Mouse (Mus musculus): Measurements from ENCODE around the gene Cacna1d.
A peak's percentile ranks its signal among the peaks of the same experiment; 100 is the strongest.

Gene Cacna1d

GRCm38 (mm10) chr14:30326226-30326625, 165.0 kb downstream of the Cacna1d start:
- DNase-seq: no peak

- DNase-seq: no peak
These were observed 166.3 kb downstream of the Cacna1d start for GRCm38 (mm10) chr14:30324994-30325393.

GRCm38 (mm10) chr14:30318715-30319437, 172.4 kb downstream of the Cacna1d start:
- no peak for DNase-seq

- peak; percentile 71 for DNase-seq
These were observed 173.0 kb downstream of the Cacna1d start for GRCm38 (mm10) chr14:30318293-30318692.

GRCm38 (mm10) chr14:30317616-30318015, 173.6 kb downstream of the Cacna1d start:
- no peak for DNase-seq

GRCm38 (mm10) chr14:30311206-30311889, 179.9 kb downstream of the Cacna1d start:
- no peak for DNase-seq

GRCm38 (mm10) chr14:30310236-30310635, 181.0 kb downstream of the Cacna1d start:
- no peak for DNase-seq

- DNase-seq: no peak
These were observed 185.0 kb downstream of the Cacna1d start for GRCm38 (mm10) chr14:30306221-30306620.

- DNase-seq: no peak
These were observed 191.3 kb downstream of the Cacna1d start for GRCm38 (mm10) chr14:30299946-30300345.

- no peak for DNase-seq
These were observed 193.8 kb downstream of the Cacna1d start for GRCm38 (mm10) chr14:30297492-30297891.

GRCm38 (mm10) chr14:30292135-30292463, 199.2 kb downstream of the Cacna1d start:
- no peak for DNase-seq

GRCm38 (mm10) chr14:30291389-30292134, 199.7 kb downstream of the Cacna1d start:
- DNase-seq: no peak

- DNase-seq: no peak
These were observed 206.8 kb downstream of the Cacna1d start for GRCm38 (mm10) chr14:30284446-30284845.

- DNase-seq: peak; percentile 43
These were observed 207.2 kb downstream of the Cacna1d start for GRCm38 (mm10) chr14:30284022-30284421.

GRCm38 (mm10) chr14:30275572-30275971, 215.7 kb downstream of the Cacna1d start:
- DNase-seq: no peak

- no peak for DNase-seq
These were observed 218.3 kb downstream of the Cacna1d start for GRCm38 (mm10) chr14:30272976-30273375.

- DNase-seq: no peak
These were observed 218.7 kb downstream of the Cacna1d start for GRCm38 (mm10) chr14:30272523-30272922.

- DNase-seq: no peak
These were observed 219.4 kb downstream of the Cacna1d start for GRCm38 (mm10) chr14:30271856-30272255.

GRCm38 (mm10) chr14:30270350-30270749, 220.9 kb downstream of the Cacna1d start:
- no peak for DNase-seq

- DNase-seq: no peak
These were observed 225.5 kb downstream of the Cacna1d start for GRCm38 (mm10) chr14:30265728-30266127.

GRCm38 (mm10) chr14:30261561-30262251, 229.5 kb downstream of the Cacna1d start:
- no peak for DNase-seq

GRCm38 (mm10) chr14:30257626-30258025, 233.6 kb downstream of the Cacna1d start:
- no peak for DNase-seq

- no peak for DNase-seq
These were observed 234.8 kb downstream of the Cacna1d start for GRCm38 (mm10) chr14:30256486-30256885.
